Mouse (Mus musculus) naive thymus-derived CD4-positive, alpha-beta T cell, adult 2 months (primary cell): ENCODE results near the gene Sept9.

Experiments used
- DNase-seq: peaks from one replicate; pipeline ENCODE4 v3.0.0-alpha.2; 2011; ENCODE audit warnings: low read depth

The Sept9 gene

GRCm38 (mm10) chr11:117348429-117349103 is 149.1 kb downstream of the Sept9 start:
- DNase-seq, result peak; percentile 46

- peak; percentile 64 for DNase-seq
These were observed 150.2 kb downstream of the Sept9 start for GRCm38 (mm10) chr11:117349429-117350363.

GRCm38 (mm10) chr11:117350462-117351222 is 151.2 kb downstream of the Sept9 start:
- DNase-seq, result no peak

GRCm38 (mm10) chr11:117353126-117353525 is 153.7 kb downstream of the Sept9 start:
- no peak for DNase-seq

GRCm38 (mm10) chr11:117354107-117354506 is 154.6 kb downstream of the Sept9 start:
- DNase-seq, result no peak

GRCm38 (mm10) chr11:117356937-117357336 is 157.5 kb downstream of the Sept9 start:
- no peak for DNase-seq

- peak; percentile 98 for DNase-seq
These were observed 158.6 kb downstream of the Sept9 start for GRCm38 (mm10) chr11:117357916-117358639.

GRCm38 (mm10) chr11:117359161-117359560 is 159.7 kb downstream of the Sept9 start:
- no peak for DNase-seq

GRCm38 (mm10) chr11:117359870-117360269 is 160.4 kb downstream of the Sept9 start:
- peak; percentile 86 for DNase-seq

GRCm38 (mm10) chr11:117360561-117360960 is 161.1 kb downstream of the Sept9 start:
- DNase-seq, result peak; percentile 18

GRCm38 (mm10) chr11:117362307-117362706 is 162.8 kb downstream of the Sept9 start:
- peak; percentile 47 for DNase-seq

GRCm38 (mm10) chr11:117363918-117364317 is 164.5 kb downstream of the Sept9 start:
- no peak for DNase-seq

GRCm38 (mm10) chr11:117366426-117366825 is 167.0 kb downstream of the Sept9 start:
- DNase-seq, result peak; percentile 66

GRCm38 (mm10) chr11:117366861-117367357 is 167.4 kb downstream of the Sept9 start:
- no peak for DNase-seq

- DNase-seq, result no peak
These were observed 168.5 kb downstream of the Sept9 start for GRCm38 (mm10) chr11:117367937-117368336.

- DNase-seq, result no peak
These were observed 169.9 kb downstream of the Sept9 start for GRCm38 (mm10) chr11:117369347-117369746.

GRCm38 (mm10) chr11:117370262-117370850 is 170.9 kb downstream of the Sept9 start:
- DNase-seq, result no peak

- no peak for DNase-seq
These were observed 173.1 kb downstream of the Sept9 start for GRCm38 (mm10) chr11:117372537-117372936.

GRCm38 (mm10) chr11:117373195-117373594 is 173.7 kb downstream of the Sept9 start:
- DNase-seq, result no peak

- no peak for DNase-seq
These were observed 174.4 kb downstream of the Sept9 start for GRCm38 (mm10) chr11:117373870-117374269.

GRCm38 (mm10) chr11:117374288-117374687 is 174.8 kb downstream of the Sept9 start:
- no peak for DNase-seq
